Mouse (Mus musculus) megakaryocyte, embryonic 14.5 days (primary cell): ENCODE measurements around the gene Lamc1. TPM values are rescaled to one million over a fixed set of nuclear protein-coding genes. Genes with fewer than 3 reads are reported as not detected.

Source experiments
- H3K27me3 ChIP-seq: replicated peaks from 2 replicates; pipeline ENCODE3; 2012; ENCODE audit warnings: inconsistent platforms
- H3K36me3 ChIP-seq: replicated peaks from 2 replicates; pipeline ENCODE3; 2012; ENCODE audit warnings: low read length, inconsistent platforms, mixed read lengths
- H3K4me1 ChIP-seq: 2 replicates; pipeline ENCODE4 v1.6.1; 2012; ENCODE audit warnings: inconsistent platforms
- H3K4me3 ChIP-seq: replicated peaks from 2 replicates; pipeline ENCODE3; 2012; ENCODE audit warnings: moderate library complexity, mild to moderate bottlenecking, inconsistent platforms
- H3K9me3 ChIP-seq: 2 replicates; pipeline ENCODE4 v1.6.1; 2012; ENCODE audit warnings: inconsistent platforms
- FLI1 ChIP-seq: IDR thresholded peaks from 2 replicates; pipeline ENCODE4 v1.6.1; 2012; ENCODE audit warnings: low read length, inconsistent platforms, mixed read lengths
- GATA1 ChIP-seq: IDR thresholded peaks from 3 replicates; pipeline ENCODE4 v1.6.1; 2012; ENCODE audit warnings: mixed read lengths, low read length, inconsistent platforms, borderline replicate concordance
- polyA plus RNA-seq: library from polyadenylated mRNA; stranded (reverse); fragments of >175 nt; gene quantifications from 2 replicates; pipeline ENCODE4 v1.2.3, GENCODE M21; 2012; ENCODE audit warnings: low replicate concordance; ENCODE audit not compliant: insufficient read depth

Lamc1 gene
- polyA plus RNA-seq, 1 experiment, result 4.1 TPM

- Histone ChIP-seq H3K9me3 (peaks cover 7% of the 10 kb centered on the region; the same call in 1 of the 2 replicates), H3K4me1 (peaks cover 4% of the 10 kb centered on the region; the same call in 1 of the 2 replicates), H3K27me3 (no peaks in the 10 kb centered on the region), H3K4me3 (no peak overlapping the region), H3K36me3 (no peaks in the 10 kb centered on the region)
- TF ChIP-seq GATA1 (no peak), FLI1 (no peak)
Measured at GRCm38 (mm10) chr1:153286216-153286615, 46.4 kb downstream of the Lamc1 start.

GRCm38 (mm10) chr1:153285188-153285587, 47.4 kb downstream of the Lamc1 start:
- TF ChIP-seq GATA1, result no peak
- TF ChIP-seq FLI1, result no peak
- H3K27me3 ChIP-seq, result no peaks in the 10 kb centered on the region
- H3K36me3 ChIP-seq, result no peaks in the 10 kb centered on the region
- peaks cover 7% of the 10 kb centered on the region; the same call in 1 of the 2 replicates for H3K4me1 ChIP-seq
- H3K4me3 ChIP-seq, result no peak overlapping the region
- peaks cover 7% of the 10 kb centered on the region; the same call in 1 of the 2 replicates for H3K9me3 ChIP-seq

- Histone ChIP-seq H3K4me3 (no peak overlapping the region), H3K9me3 (no peaks in the 10 kb centered on the region), H3K36me3 (no peaks in the 10 kb centered on the region), H3K27me3 (no peaks in the 10 kb centered on the region), H3K4me1 (peaks cover 10% of the 10 kb centered on the region; the same call in 1 of the 2 replicates)
- TF ChIP-seq GATA1 (no peak), FLI1 (no peak)
Measured at GRCm38 (mm10) chr1:153282342-153282975, 50.1 kb downstream of the Lamc1 start.

- H3K27me3 ChIP-seq, result no peaks in the 10 kb centered on the region
- peaks cover 10% of the 10 kb centered on the region; the same call in 1 of the 2 replicates for H3K4me1 ChIP-seq
- H3K36me3 ChIP-seq, result no peaks in the 10 kb centered on the region
- TF ChIP-seq GATA1, result no peak
- TF ChIP-seq FLI1, result no peak
- no peak overlapping the region for H3K4me3 ChIP-seq
- no peaks in the 10 kb centered on the region for H3K9me3 ChIP-seq
Measured at GRCm38 (mm10) chr1:153281483-153281882, 51.1 kb downstream of the Lamc1 start.

- no peaks in the 10 kb centered on the region for H3K27me3 ChIP-seq
- TF ChIP-seq FLI1 (no peak), GATA1 (no peak)
- peaks cover 10% of the 10 kb centered on the region; the same call in 1 of the 2 replicates for H3K4me1 ChIP-seq
- H3K9me3 ChIP-seq, result no peaks in the 10 kb centered on the region
- no peaks in the 10 kb centered on the region for H3K36me3 ChIP-seq
- no peak overlapping the region for H3K4me3 ChIP-seq
Measured at GRCm38 (mm10) chr1:153280411-153280810, 52.2 kb downstream of the Lamc1 start.

GRCm38 (mm10) chr1:153278028-153278613, 54.5 kb downstream of the Lamc1 start:
- H3K4me1 ChIP-seq, result peaks cover 12% of the 10 kb centered on the region; the same call in 1 of the 2 replicates
- no peak overlapping the region for H3K4me3 ChIP-seq
- TF ChIP-seq GATA1, result no peak
- TF ChIP-seq FLI1, result no peak
- H3K9me3 ChIP-seq, result no peaks in the 10 kb centered on the region
- H3K27me3 ChIP-seq, result no peaks in the 10 kb centered on the region
- H3K36me3 ChIP-seq, result no peaks in the 10 kb centered on the region

- no peaks in the 10 kb centered on the region for H3K9me3 ChIP-seq
- no peaks in the 10 kb centered on the region for H3K27me3 ChIP-seq
- TF ChIP-seq FLI1 (no peak), GATA1 (no peak)
- H3K4me1 ChIP-seq, result 0 out of 2 replicates have a peak, but pooled peaks cover 6% of the 10 kb centered on the region
- no peak overlapping the region for H3K4me3 ChIP-seq
- H3K36me3 ChIP-seq, result no peaks in the 10 kb centered on the region
Measured at GRCm38 (mm10) chr1:153275466-153275865, 57.1 kb downstream of the Lamc1 start.

GRCm38 (mm10) chr1:153274611-153275010, 58.0 kb downstream of the Lamc1 start:
- TF ChIP-seq FLI1, result no peak
- TF ChIP-seq GATA1, result no peak
- Histone ChIP-seq H3K4me1 (0 out of 2 replicates have a peak, but pooled peaks cover 5% of the 10 kb centered on the region), H3K4me3 (no peak overlapping the region), H3K9me3 (no peaks in the 10 kb centered on the region), H3K36me3 (no peaks in the 10 kb centered on the region), H3K27me3 (no peaks in the 10 kb centered on the region)

- 0 out of 2 replicates have a peak, but pooled peaks cover 5% of the 10 kb centered on the region for H3K4me1 ChIP-seq
- H3K27me3 ChIP-seq, result no peaks in the 10 kb centered on the region
- H3K36me3 ChIP-seq, result no peaks in the 10 kb centered on the region
- H3K9me3 ChIP-seq, result no peaks in the 10 kb centered on the region
- TF ChIP-seq GATA1 (no peak), FLI1 (no peak)
- H3K4me3 ChIP-seq, result no peak overlapping the region
Measured at GRCm38 (mm10) chr1:153273657-153274056, 58.9 kb downstream of the Lamc1 start.

- no peaks in the 10 kb centered on the region for H3K36me3 ChIP-seq
- H3K9me3 ChIP-seq, result no peaks in the 10 kb centered on the region
- no peak for TF ChIP-seq FLI1
- TF ChIP-seq GATA1, result no peak
- no peaks in the 10 kb centered on the region for H3K27me3 ChIP-seq
- 0 out of 2 replicates have a peak, but pooled peaks cover 3% of the 10 kb centered on the region for H3K4me1 ChIP-seq
- no peak overlapping the region for H3K4me3 ChIP-seq
Measured at GRCm38 (mm10) chr1:153270827-153271226, 61.8 kb downstream of the Lamc1 start.
